Mouse (Mus musculus) megakaryocyte, adult 5-6 weeks (primary cell): ENCODE measurements around the gene Ilvbl. TPM values are rescaled to one million over a fixed set of nuclear protein-coding genes. Genes with fewer than 3 reads are reported as not detected.
"Not testable (repeated sequence)": the region's sequence is repeated elsewhere in the genome, so short reads cannot be mapped to it uniquely, and the experiment has no call there.

Experiments used
- ATAC-seq: 2 replicates; pipeline ENCODE4 v1.8.0; 2016; ENCODE audit warnings: mild to moderate bottlenecking, inconsistent platforms; ENCODE audit not compliant: poor library complexity, severe bottlenecking
- total RNA-seq, 2 experiments: library from RNA; stranded (forward) in 1 of 2; stranded (reverse) in 1 of 2; fragments of 153-499, 151-499 nt in 1 of 2; fragments of 221-1000, 200-1000 nt in 1 of 2; gene quantifications; 2 replicates each; pipeline versions ENCODE4 v1.2.3 to v1.2.4; 2015 to 2017

The Ilvbl gene
- total RNA-seq, 2 experiments from 2014 or later, result 8.6 to 16.3 TPM

DNA sequence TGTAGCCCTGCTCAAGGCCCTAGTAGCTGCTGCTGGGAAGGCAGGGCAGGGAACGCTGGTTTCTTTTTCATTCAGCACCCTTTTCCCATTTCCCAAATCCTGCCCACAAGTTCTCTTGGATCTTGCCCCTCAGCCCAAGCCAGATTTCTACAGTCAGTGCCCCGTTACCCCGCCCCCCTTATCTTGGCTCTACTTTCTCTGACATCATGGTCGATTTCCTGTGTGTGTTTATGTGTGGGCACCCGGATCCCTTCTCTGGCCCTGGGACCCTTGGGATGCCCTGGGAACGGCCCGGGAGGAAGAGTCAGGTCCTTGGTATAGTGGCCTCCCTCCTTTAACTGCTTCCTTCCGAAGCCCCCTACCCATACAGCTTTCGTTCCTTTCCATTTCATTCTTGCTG lies 16.6 kb downstream of the Ilvbl start:
- ATAC-seq, result no peak

DNA sequence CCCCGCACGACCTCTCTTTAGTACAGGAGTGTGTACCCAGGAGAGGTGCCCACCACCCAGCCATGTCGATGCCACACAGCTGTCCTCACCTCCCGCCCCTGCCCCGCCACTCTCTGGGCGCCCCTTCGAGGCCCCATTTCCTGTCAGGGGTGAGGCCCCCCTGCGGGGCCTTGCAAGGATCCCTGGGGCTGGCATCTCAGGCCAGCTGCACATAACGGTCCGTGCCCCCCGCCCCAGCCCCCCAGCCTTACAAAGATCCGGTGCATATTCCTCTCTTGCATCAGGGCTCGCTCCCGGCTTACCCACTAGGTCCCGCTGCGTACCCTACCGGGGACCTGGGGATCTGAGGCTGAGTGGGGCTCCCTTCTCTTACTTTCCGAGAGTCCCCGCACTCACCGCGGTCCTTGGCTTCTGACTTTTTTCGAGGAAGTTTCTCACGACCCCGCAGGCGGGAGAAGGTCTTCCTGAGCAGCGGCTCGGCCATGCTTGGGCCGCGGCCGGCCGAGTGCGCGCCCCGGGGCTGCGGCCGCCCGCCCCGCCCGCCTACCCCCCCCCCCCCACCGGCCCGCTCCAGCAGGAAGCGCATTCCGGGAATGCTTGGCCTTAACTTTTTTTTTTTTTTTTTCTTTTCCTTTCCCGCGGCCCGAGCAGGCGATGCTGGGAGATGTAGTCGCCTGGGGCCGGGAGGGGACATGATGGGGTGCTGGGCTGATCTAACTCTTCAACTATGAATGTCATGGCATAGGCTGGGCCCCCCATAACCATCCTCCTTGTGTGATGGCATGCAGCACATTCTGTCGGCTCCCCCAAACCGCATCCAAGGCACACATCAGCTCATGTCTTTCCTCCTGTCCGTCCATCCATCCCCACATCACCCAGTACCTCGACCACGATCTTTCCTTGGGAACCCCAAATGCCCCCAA lies 17.5 kb downstream of the Ilvbl start, which contains the start of gene Syde1:
Gene Syde1, minus strand, starts transcription at position 559 of the 923 bp plus-strand sequence.
- ATAC-seq, result 0 out of 2 replicates have a peak, but pooled peaks have one; percentile 15

DNA sequence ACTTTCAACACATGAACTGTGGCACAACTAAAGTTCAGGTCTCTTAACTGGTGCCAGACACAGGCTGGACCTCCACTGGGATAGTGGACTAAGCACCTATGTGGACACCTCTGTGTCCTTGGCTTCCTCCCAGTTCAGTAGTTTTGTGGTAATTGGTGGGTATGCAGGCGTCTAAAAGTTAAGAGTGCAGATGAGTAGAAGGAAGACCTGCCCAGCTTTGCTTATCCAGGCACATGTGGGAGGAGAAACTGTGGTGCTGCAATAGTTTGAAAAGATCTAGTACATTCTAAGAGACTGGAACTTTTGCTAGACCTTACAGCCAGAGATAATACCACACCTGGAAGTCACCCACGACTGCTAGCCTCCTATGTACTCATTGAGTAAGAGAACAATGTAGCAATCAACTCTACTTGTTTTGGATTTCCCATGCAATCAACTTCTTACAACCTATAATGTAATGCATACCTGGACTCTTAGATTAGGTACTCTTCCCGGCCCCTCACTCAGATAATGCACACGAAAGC lies 18.8 kb downstream of the Ilvbl start:
- no peak for ATAC-seq

DNA sequence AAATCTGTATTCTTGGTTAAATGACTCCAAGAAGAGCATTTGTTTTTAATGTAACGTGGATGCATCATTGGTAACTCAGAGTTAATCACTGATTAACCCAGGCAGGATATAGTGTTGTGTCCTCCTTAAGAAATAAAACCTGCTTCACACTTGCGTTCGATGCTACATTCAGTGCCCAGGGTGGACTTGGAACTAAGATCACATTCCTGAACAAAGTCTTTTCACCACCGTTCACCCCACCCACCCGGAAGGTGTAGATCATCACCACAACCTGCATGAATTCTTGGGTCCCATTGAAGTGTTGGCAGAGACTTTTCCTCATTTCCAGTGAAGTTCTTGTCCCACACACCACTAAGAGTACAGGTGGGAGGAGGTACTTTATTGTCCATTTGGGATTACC lies 19.6 kb downstream of the Ilvbl start:
- ATAC-seq, result no peak

DNA sequence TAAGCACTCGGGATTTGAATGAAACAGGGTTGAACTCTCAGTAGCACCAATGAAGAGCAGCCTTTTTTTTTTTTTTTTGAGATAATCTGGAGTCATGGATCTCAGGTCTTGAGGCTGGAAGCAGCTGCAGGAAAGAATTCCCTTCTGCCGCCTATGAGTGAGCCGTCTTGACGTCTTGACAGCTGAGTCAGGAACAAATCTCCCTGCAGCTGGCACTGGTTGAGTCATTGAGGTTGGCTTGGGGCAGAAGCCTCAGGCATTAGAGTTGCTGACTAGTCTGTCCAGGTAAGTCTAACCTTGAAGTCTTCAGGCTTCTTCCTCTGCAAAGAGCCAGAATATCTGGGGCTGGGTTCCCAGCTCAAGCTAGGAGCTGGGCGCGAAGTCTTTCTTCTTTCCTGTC lies 20.0 kb downstream of the Ilvbl start:
- no peak for ATAC-seq

DNA sequence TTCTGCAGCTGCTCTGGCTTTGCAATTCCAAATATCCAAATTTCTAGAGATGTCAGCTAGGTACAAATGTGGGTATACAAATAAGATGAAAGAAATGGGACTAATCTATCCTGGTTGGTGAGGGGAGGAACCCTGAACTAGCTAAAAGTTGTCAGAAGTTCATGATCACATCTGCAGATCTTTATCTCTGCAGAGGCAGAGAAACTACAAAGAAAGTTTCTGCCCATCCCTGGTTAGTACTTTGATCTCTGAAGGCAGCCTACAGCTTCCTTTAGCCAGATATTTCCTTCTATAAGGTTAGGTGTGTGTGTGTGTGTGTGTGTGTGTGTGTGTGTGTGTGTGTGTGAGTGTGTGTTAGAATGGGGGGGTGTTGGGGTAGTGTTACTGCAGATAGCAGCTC lies 20.4 kb downstream of the Ilvbl start:
- ATAC-seq, result no peak

DNA sequence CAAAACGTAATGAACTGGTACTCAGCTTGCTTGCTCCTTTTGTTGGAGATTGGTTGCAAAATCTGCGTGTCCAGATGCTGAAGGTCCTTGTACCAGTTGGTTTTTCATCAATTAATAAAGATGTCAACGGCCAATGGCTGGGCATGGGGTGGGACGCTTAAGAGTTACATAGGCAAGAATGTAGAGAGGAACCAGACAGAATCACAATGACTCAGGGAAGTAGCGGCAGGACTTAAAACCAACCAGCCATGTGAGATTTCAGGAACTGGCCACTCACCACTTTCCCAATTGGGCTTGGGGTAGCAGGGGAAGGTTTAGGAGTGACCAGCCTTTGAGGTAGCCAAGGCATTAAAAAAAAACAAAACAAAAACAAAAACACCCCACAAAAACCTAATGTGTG lies 25.7 kb downstream of the Ilvbl start:
- ATAC-seq, result no peak

DNA sequence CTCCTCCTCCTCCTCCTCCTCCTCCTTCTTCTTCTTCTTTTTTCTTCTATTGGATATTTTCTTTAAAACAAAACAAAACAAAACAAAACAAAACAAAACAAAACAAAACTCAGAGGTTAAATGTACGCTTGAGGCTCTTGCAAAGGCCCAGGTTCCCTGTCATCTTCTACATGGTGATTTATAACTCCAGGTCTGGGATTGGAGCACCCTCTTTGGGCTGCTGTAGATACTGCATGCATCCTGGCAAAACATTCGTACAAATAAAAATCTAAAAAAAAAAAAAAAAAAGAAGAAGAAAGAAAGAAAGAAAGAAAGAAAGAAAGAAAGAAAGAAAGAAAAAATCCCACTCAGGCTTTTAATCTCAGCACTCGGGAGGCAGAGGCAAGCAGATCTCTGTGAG lies 30.9 kb downstream of the Ilvbl start:
- no peak for ATAC-seq

DNA sequence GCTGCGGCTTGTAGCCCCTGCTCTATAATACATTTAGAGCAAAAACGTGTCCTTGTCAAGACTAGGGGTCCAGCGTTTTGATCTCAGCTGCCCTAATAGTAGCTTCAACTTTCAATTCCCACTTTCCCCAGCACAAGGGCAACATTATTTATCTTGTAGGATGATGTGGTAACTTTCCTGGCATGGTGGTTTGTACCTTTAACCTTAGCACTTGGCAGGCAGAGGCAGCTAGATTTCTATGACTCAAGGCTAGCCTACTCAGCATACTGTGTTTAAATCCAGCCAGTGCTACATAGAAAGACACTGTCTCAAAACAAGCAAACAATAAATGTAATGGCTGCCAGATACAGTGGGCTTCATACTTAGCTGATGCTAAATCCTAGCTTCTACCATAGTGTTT lies 33.5 kb downstream of the Ilvbl start:
- ATAC-seq, result no peak

DNA sequence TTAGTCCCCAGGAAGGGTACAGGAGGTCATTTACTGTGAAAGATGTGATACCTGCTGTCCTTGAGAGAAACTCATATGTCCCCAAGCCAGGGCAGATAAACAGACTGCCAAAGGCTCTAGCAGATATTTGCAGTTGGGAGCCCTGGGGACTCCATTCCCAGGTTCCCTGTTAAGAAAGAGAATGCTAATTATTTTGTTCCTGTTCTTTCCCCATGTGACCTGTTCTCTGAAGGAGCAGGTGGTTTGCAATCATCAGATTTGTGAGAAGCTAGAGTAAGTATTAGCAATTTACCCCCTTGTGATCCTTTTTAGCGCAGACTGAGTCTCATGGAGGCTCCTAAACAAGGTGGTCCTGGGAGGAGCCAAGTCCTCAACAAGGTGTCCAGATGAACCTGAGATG lies 43.8 kb downstream of the Ilvbl start, which contains the start of gene Olfr1357:
Gene Olfr1357, minus strand, starts transcription at position 101 of the 400 bp plus-strand sequence.
- ATAC-seq, result no peak

DNA sequence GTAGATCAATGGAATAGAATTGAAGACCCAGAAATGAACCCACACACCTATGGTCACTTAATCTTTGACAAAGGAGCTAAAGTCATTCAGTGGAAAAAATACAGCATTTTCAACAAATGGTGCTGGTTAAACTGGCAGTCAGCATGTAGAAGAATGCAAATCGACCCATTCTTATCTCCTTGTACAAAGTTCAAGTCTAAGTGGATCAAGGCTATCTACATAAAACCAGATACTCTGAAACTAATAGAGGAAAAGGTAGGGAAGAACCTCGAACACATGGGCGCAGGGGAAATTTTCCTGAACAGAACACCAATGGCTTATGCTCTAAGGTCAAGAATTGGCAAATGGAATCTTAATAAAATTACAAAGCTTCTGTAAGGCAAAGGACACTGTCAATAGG lies 49.0 kb downstream of the Ilvbl start:
- not testable (repeated sequence) for ATAC-seq

DNA sequence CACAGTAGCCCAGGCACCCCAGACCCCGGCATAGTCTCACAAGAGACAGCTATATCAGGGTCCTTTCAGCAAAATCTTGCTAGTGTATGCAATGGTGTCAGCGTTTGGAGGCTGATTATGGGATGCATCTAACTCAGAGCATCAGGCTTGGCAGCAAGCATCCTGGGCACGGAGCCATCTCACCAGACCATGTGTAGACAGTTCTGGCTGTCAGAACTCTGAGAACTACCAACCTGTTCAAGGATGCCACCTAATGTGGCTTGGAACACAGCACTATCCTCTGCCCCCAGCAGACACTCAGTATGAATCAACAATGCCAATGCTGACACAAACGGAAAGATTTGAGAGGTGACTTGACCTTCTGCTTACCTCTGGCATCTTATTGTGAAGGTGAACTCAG lies 56.0 kb downstream of the Ilvbl start:
- no peak for ATAC-seq

DNA sequence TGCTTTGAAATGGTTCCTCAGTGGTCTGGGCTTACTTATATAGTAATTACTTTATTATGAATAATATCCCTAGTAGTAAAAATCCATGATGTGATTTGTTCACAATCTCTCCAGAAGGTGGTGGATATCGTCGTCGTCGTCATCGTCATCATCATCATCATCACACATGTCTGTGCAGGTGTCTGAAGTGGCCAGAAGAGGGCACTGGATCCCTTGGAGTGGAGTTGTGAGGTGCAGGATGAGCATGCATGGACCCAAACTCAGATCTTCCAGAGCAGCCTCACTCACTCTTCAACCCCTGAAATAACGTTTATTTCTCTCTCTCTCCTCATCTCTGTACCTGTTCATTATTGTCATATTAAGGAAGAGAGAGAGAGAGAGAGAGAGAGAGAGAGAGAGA lies 58.2 kb downstream of the Ilvbl start:
- ATAC-seq, result no peak

Other genes with a start within 250 kb of the Ilvbl start
- gene Agpat3, start 221.9 kb upstream of the Ilvbl start, total RNA-seq (2015), result 1.8 and 2.4 TPM in 2 replicates
- gene Agpat3, start 221.9 kb upstream of the Ilvbl start, total RNA-seq (2017), result 2.8 and 5.2 TPM in 2 replicates
- 32.9 and 38.3 TPM in 2 replicates for gene Rrp1, start 161.3 kb upstream of the Ilvbl start, total RNA-seq (2015)
- 173 and 213 TPM in 2 replicates for gene Rrp1, start 161.3 kb upstream of the Ilvbl start, total RNA-seq (2017)
- 122 and 148 TPM in 2 replicates for gene Cstb, start 148.7 kb upstream of the Ilvbl start, total RNA-seq (2015)
- gene Cstb, start 148.7 kb upstream of the Ilvbl start, total RNA-seq (2017), result 119 and 125 TPM in 2 replicates
- 21.7 and 23.0 TPM in 2 replicates for gene Pdxk, start 109.4 kb upstream of the Ilvbl start, total RNA-seq (2015)
- gene Pdxk, start 109.4 kb upstream of the Ilvbl start, total RNA-seq (2017), result 16.5 and 19.6 TPM in 2 replicates
- not detected in 2 replicates for gene Olfr1358, start 56.9 kb upstream of the Ilvbl start, total RNA-seq (2015)
- gene Olfr1358, start 56.9 kb upstream of the Ilvbl start, total RNA-seq (2017), result not detected in 2 replicates
- 0.25 TPM in 1 of 2 replicates, not detected in the other for gene Syde1, start 17.6 kb downstream of the Ilvbl start, total RNA-seq (2015)
- 0.15 and 0.37 TPM in 2 replicates for gene Syde1, start 17.6 kb downstream of the Ilvbl start, total RNA-seq (2017)
- gene Olfr1357, start 43.7 kb downstream of the Ilvbl start, total RNA-seq (2015), result not detected in 2 replicates
- gene Olfr1357, start 43.7 kb downstream of the Ilvbl start, total RNA-seq (2017), result not detected in 2 replicates
- gene Casp14, start 143.9 kb downstream of the Ilvbl start, total RNA-seq (2015), result not detected in 2 replicates
- gene Casp14, start 143.9 kb downstream of the Ilvbl start, total RNA-seq (2017), result not detected in 2 replicates
- gene Ccdc105, start 178.7 kb downstream of the Ilvbl start, total RNA-seq (2015), result not detected in 2 replicates
- not detected in 2 replicates for gene Ccdc105, start 178.7 kb downstream of the Ilvbl start, total RNA-seq (2017)
- gene Slc1a6, start 206.2 kb downstream of the Ilvbl start, total RNA-seq (2015), result not detected in 2 replicates
- not detected in 2 replicates for gene Slc1a6, start 206.2 kb downstream of the Ilvbl start, total RNA-seq (2017)